Comparison of ENCODE assay signal across 15 mouse cellular contexts in the genomic region with DNA sequence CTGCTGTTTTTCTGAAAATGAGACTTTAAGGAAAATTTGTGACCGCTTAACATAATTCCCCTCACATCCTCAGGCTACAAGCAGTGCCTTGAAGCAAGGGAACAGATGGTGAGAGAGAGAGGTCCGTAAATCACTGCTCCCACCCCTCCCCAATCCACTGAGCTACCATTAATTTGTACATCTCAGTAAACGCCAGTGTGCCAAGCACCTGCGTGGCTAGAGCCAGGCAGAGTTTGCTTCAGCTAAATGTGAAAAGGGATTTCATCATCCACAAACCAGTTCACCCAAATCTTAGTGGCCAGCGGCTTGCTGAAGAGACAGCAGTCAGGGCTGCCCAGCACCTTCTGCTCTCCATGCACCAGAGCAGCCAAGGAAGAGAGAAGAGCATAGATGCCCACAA.
DNase-seq lines count a peak whose midpoint lies in the region; ATAC-seq and TF ChIP-seq lines count a peak whose summit lies in the region.
"Had no signal": no experiment of that assay in that cellular context is flagged by ENCODE, and none has a peak within 500 bp of the region (broad histone marks: within the 10 kb centered on the region; RNA-seq: fewer than 3 reads in every experiment).

No protein-coding gene starts in this region.

- peak; percentile 62; the same call in 1 of the 2 replicates for ATAC-seq in hindbrain, embryonic 14.5 days (ENCODE audit: low FRiP score)
- ATAC-seq in hindbrain, embryonic 12.5 days (ENCODE audit: low FRiP score) = no peak

- peaks cover 11% of the 10 kb centered on the region for H3K4me1 ChIP-seq in hindbrain, embryonic 14.5 days (replicated peaks; ENCODE audit: control insufficient read depth, insufficient read depth, low read length)
- H3K4me1 ChIP-seq in hindbrain, embryonic 12.5 days = 0 out of 2 replicates have a peak, but pooled peaks cover 4% of the 10 kb centered on the region
- H3K4me1 ChIP-seq: heart, embryonic 13.5 days had no signal

- H3K27me3 ChIP-seq in hindbrain, embryonic 14.5 days (ENCODE audit: control insufficient read depth, insufficient read depth, low read length) = no peaks in the 10 kb centered on the region
- no peaks in the 10 kb centered on the region for H3K27me3 ChIP-seq in hindbrain, embryonic 12.5 days
- H3K27me3 ChIP-seq: heart, embryonic 13.5 days; limb, embryonic 15.5 days had no signal

- peak overlapping the region; percentile 62; the same call in 1 of the 2 replicates for H3K27ac ChIP-seq in hindbrain, embryonic 14.5 days
- H3K27ac ChIP-seq in hindbrain, embryonic 12.5 days = no peak overlapping the region
- H3K27ac ChIP-seq: heart, embryonic 13.5 days; limb, embryonic 15.5 days had no signal

- no peak overlapping the region for H3K9ac ChIP-seq in hindbrain, embryonic 14.5 days
- H3K9ac ChIP-seq in hindbrain, embryonic 12.5 days = no peak overlapping the region
- H3K9ac ChIP-seq: heart, embryonic 13.5 days; limb, embryonic 15.5 days had no signal

- TF ChIP-seq POLR2A in brain, embryonic 14.5 days (IDR thresholded peaks at IDR 0.05; ENCODE audit: borderline replicate concordance, extremely low read depth, insufficient read depth, insufficient read length, poor library complexity, severe bottlenecking) = no peak

- no peak for TF ChIP-seq CTCF in brain, embryonic 14.5 days (IDR thresholded peaks at IDR 0.05; ENCODE audit: borderline replicate concordance, extremely low read depth, insufficient read depth, insufficient read length)

- DNase-seq in hindbrain, embryonic 14.5 days (ENCODE audit: low spot score) = peak; percentile 47
- peak; percentile 77 for DNase-seq in brain, adult 2 months (ENCODE audit: low read depth, low spot score)
- peak; percentile 75 for DNase-seq in brain, embryonic 14.5 days (ENCODE audit: low read depth)
- peak; percentile 20 to 35 for DNase-seq in cerebellum, postnatal 36 days
- no peak for DNase-seq in urinary bladder, postnatal 4 days (ENCODE audit: low spot score in 2 of 2)
- no peak for DNase-seq in adrenal gland, postnatal 10 days
- DNase-seq in kidney, postnatal 14 days = no peak
- DNase-seq: gastrocnemius, postnatal 14 days; kidney, adult 9 months; lung, adult 18-20 months; lung, postnatal 4 days; thymus, postnatal 4 days had no signal

- 49% methylated on average over 5 of the region's 5 CpGs for WGBS in hindbrain, embryonic 14.5 days
- 62% methylated on average over 5 of the region's 5 CpGs for WGBS in hindbrain, embryonic 12.5 days

- no peak overlapping the region for H3K4me3 ChIP-seq in hindbrain, embryonic 14.5 days (replicated peaks; ENCODE audit: low read length)
- H3K4me3 ChIP-seq in hindbrain, embryonic 12.5 days = no peak overlapping the region
- H3K4me3 ChIP-seq: heart, embryonic 13.5 days; limb, embryonic 15.5 days had no signal

- no peaks in the 10 kb centered on the region for H3K36me3 ChIP-seq in hindbrain, embryonic 14.5 days (replicated peaks; ENCODE audit: control insufficient read depth, insufficient read depth)
- no peaks in the 10 kb centered on the region for H3K36me3 ChIP-seq in hindbrain, embryonic 12.5 days
- H3K36me3 ChIP-seq: heart, embryonic 13.5 days; limb, embryonic 15.5 days had no signal

- H3K9me3 ChIP-seq in hindbrain, embryonic 14.5 days (ENCODE audit: control insufficient read depth, low read length) = no peaks in the 10 kb centered on the region
- no peaks in the 10 kb centered on the region for H3K9me3 ChIP-seq in hindbrain, embryonic 12.5 days (replicated peaks)
- H3K9me3 ChIP-seq: heart, embryonic 13.5 days; limb, embryonic 15.5 days had no signal

- H3K4me2 ChIP-seq in hindbrain, embryonic 14.5 days (replicated peaks) = no peak overlapping the region
- H3K4me2 ChIP-seq in hindbrain, embryonic 12.5 days (replicated peaks) = no peak overlapping the region
- H3K4me2 ChIP-seq: heart, embryonic 13.5 days; limb, embryonic 15.5 days had no signal

Comparison
In these comparisons a context has a peak if more than half of its experiments do, and no peak if none do; other contexts are left out.
1. DNase-seq: peak in hindbrain, embryonic 14.5 days (single experiment), brain, adult 2 months (single experiment), brain, embryonic 14.5 days (single experiment) and cerebellum, postnatal 36 days (2 of 2); none in urinary bladder, postnatal 4 days (0 of 2), adrenal gland, postnatal 10 days (single experiment) and kidney, postnatal 14 days (single experiment).